Mouse (Mus musculus) erythroblast, embryonic 14.5 days (primary cell): ENCODE measurements around the gene Cpb2.

Source experiments
- GATA1 ChIP-seq: IDR thresholded peaks from 2 replicates; pipeline ENCODE4 v1.6.1; 2012; ENCODE audit warnings: low read length, inconsistent platforms, mixed read lengths
- TAL1 ChIP-seq: IDR thresholded peaks from 3 replicates; pipeline ENCODE4 v1.6.1; 2012; ENCODE audit warnings: low read length, inconsistent platforms, mixed read lengths

GRCm38 (mm10) chr14:75195530-75195929 lies 46.6 kb upstream of the Cpb2 start:
- TF ChIP-seq TAL1 (no peak), GATA1 (no peak)
